In the genomic region with DNA sequence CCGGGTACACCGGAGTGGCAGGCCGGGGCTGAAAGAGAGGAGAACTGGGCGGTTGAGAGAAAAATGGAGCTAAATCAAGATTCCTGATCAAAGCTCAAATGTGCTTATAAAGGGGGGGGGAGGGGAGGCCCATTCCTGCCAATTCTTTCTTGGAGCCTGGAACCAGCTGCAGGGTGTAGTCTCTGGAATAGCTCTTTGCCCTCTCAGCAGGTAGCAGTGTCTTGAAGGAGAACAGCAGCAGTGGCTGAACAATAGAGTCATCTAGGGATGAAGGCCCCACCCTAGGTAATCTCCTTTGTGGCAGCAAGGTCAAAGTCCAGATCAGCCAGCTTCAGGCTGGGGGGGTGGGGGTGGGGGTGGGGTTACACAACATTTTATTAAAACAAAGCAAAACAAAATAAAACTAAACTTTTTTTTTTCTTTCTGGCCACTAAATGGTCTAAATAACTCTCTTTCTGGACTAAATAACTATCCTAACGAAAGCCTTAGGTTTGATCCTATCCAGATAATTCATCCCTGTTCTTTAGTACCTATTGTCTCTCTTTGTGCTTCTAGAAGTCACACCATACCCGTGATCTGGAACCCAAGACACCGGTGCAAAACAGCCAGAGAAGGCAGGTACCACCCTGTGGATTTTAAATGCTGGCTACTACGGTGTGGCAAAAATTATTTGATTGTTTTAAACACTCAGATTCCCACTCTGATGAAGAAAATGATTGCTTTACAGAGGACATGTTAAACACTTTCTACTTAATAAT, we compare ENCODE assay signal across 25 mouse cellular contexts.
"Had no signal": no experiment of that assay in that cellular context is flagged by ENCODE, and none has a peak within 500 bp of the region (broad histone marks: within the 10 kb centered on the region; RNA-seq: fewer than 3 reads in every experiment).

No protein-coding gene starts in this region.

- H3K4me1 ChIP-seq: limb, embryonic 12.5 days; limb, embryonic 15.5 days; megakaryocyte, embryonic 14.5 days; midbrain, embryonic 10.5 days; neural tube, embryonic 12.5 days; neural tube, embryonic 15.5 days had no signal

- H3K27me3 ChIP-seq: limb, embryonic 12.5 days; limb, embryonic 15.5 days; megakaryocyte, embryonic 14.5 days; neural tube, embryonic 12.5 days; neural tube, embryonic 15.5 days had no signal

- H3K9me3 ChIP-seq: limb, embryonic 12.5 days; limb, embryonic 15.5 days; megakaryocyte, embryonic 14.5 days; midbrain, embryonic 10.5 days; neural tube, embryonic 12.5 days; neural tube, embryonic 15.5 days had no signal

- H3K36me3 ChIP-seq: limb, embryonic 12.5 days; limb, embryonic 15.5 days; midbrain, embryonic 10.5 days; neural tube, embryonic 12.5 days; neural tube, embryonic 15.5 days had no signal

- H3K9ac ChIP-seq: limb, embryonic 12.5 days; limb, embryonic 15.5 days; liver, embryonic 14.5 days; liver, postnatal 0 days; lung, embryonic 14.5 days; neural tube, embryonic 12.5 days; neural tube, embryonic 15.5 days had no signal

- H3K27ac ChIP-seq: kidney, postnatal 0 days; limb, embryonic 12.5 days; limb, embryonic 15.5 days; liver, embryonic 14.5 days; midbrain, embryonic 10.5 days; neural tube, embryonic 12.5 days; neural tube, embryonic 15.5 days; stomach, postnatal 0 days had no signal

- DNase-seq: kidney, adult 2 months; kidney, postnatal 25 days; layer of hippocampus, postnatal 36 days; left cerebral cortex, postnatal 4 days; liver, postnatal 0 days; lung, embryonic 14.5 days; lung, postnatal 10 days; lung, postnatal 36 days; midbrain, embryonic 14.5 days; right cerebral cortex, adult 18-20 months; right cerebral cortex, postnatal 14 days; right cerebral cortex, postnatal 4 days; thymus, adult 2 months; thymus, postnatal 14 days; thymus, postnatal 4 days had no signal

- ATAC-seq: liver, postnatal 0 days had no signal

- H3K4me2 ChIP-seq: limb, embryonic 12.5 days; limb, embryonic 15.5 days; liver, embryonic 11.5 days; lung, embryonic 14.5 days; neural tube, embryonic 12.5 days; neural tube, embryonic 15.5 days had no signal

- H3K4me3 ChIP-seq: limb, embryonic 12.5 days; limb, embryonic 15.5 days; megakaryocyte, embryonic 14.5 days; midbrain, embryonic 10.5 days; neural tube, embryonic 12.5 days; neural tube, embryonic 15.5 days had no signal
